Mouse (Mus musculus) ES-E14 (cell line): ENCODE measurements around the gene Neil3. TPM values are rescaled to one million over a fixed set of nuclear protein-coding genes. Genes with fewer than 3 reads are reported as not detected.

Experiments
- DNase-seq: peaks from one replicate; pipeline ENCODE4 v3.0.0-alpha.2; 2013; ENCODE audit warnings: low read depth, low spot score
- H3K27ac ChIP-seq: 2 replicates; pipeline ENCODE4 v1.5.1; 2012; ENCODE audit warnings: low read depth, mild to moderate bottlenecking, low read length, moderate library complexity, mixed read lengths; ENCODE audit not compliant: poor library complexity, insufficient read depth, severe bottlenecking
- H3K36me3 ChIP-seq: 2 replicates; pipeline ENCODE4 v1.6.1; 2012; ENCODE audit warnings: mild to moderate bottlenecking, low read length, moderate library complexity, mixed read lengths; ENCODE audit not compliant: control insufficient read depth, poor library complexity, insufficient read depth, severe bottlenecking
- H3K4me1 ChIP-seq, 2 experiments: fragments of 150-350 bp in 1 of 2; sonication (generic) in 1 of 2; 2 replicates each; pipeline ENCODE4 v1.6.1; 2012; ENCODE audit warnings: low read length in 2 of 2, mild to moderate bottlenecking in 1 of 2, mixed read lengths in 1 of 2; ENCODE audit not compliant: control insufficient read depth in 2 of 2, insufficient read depth in 2 of 2, poor library complexity in 1 of 2
- H3K4me3 ChIP-seq, 2 experiments: fragments of 150-350 bp in 1 of 2; sonication (generic) in 1 of 2; 2 replicates each; pipeline ENCODE4 v1.5.1; 2012; ENCODE audit warnings: low read length in 2 of 2, low read depth in 1 of 2, mild to moderate bottlenecking in 1 of 2, mixed read lengths in 1 of 2; ENCODE audit not compliant: insufficient read depth in 1 of 2, poor library complexity in 1 of 2, severe bottlenecking in 1 of 2
- H3K9ac ChIP-seq: 2 replicates; pipeline ENCODE4 v1.6.1; 2012; ENCODE audit warnings: low read depth, mild to moderate bottlenecking, low read length, mixed read lengths; ENCODE audit not compliant: poor library complexity, insufficient read depth, severe bottlenecking
- H3K9me3 ChIP-seq: fragments of 150-350 bp; sonication (generic); 2 replicates; pipeline ENCODE4 v1.6.1; 2012; ENCODE audit warnings: low read depth, mild to moderate bottlenecking, low read length; ENCODE audit not compliant: control insufficient read depth, insufficient read depth
- CHD2 ChIP-seq: IDR thresholded peaks from 2 replicates; pipeline ENCODE4 v1.6.1; 2014; ENCODE audit warnings: mild to moderate bottlenecking, low read depth, low read length, inconsistent platforms
- HCFC1 ChIP-seq: IDR thresholded peaks from 2 replicates; pipeline ENCODE4 v1.6.1; 2012; ENCODE audit warnings: low read length, inconsistent platforms, borderline replicate concordance; ENCODE audit not compliant: insufficient read depth
- MAFK ChIP-seq: IDR thresholded peaks from 2 replicates; pipeline ENCODE4 v1.6.1; 2014; ENCODE audit warnings: mild to moderate bottlenecking, low read depth, low read length, inconsistent platforms; ENCODE audit not compliant: insufficient read depth
- ZC3H11A ChIP-seq: IDR thresholded peaks from 2 replicates; pipeline ENCODE4 v1.6.1; 2012; ENCODE audit warnings: low read depth, mild to moderate bottlenecking, inconsistent platforms, low read length, borderline replicate concordance
- ZNF384 ChIP-seq: IDR thresholded peaks from 2 replicates; pipeline ENCODE4 v1.6.1; 2012; ENCODE audit warnings: low read depth, low read length, inconsistent platforms
- in situ Hi-C, 2 experiments: fragments of 600-800 bp; cut with MboI; formaldehyde crosslinking; loops; one replicate each; pipeline ENCODE4 v1.15.1; 2025; ENCODE audit warnings: low sequenced_read_pairs in 2 of 2, inconsistent platforms in 1 of 2; ENCODE audit not compliant: unreplicated experiment in 2 of 2
- total RNA-seq: library from RNA; depleted of rRNA; stranded (reverse); fragments of 300-350 nt; gene quantifications from 2 replicates; pipeline ENCODE4 v1.2.3, GENCODE M21; 2012

The Neil3 gene
- total RNA-seq, 1 experiment: 4.0 TPM

DNA sequence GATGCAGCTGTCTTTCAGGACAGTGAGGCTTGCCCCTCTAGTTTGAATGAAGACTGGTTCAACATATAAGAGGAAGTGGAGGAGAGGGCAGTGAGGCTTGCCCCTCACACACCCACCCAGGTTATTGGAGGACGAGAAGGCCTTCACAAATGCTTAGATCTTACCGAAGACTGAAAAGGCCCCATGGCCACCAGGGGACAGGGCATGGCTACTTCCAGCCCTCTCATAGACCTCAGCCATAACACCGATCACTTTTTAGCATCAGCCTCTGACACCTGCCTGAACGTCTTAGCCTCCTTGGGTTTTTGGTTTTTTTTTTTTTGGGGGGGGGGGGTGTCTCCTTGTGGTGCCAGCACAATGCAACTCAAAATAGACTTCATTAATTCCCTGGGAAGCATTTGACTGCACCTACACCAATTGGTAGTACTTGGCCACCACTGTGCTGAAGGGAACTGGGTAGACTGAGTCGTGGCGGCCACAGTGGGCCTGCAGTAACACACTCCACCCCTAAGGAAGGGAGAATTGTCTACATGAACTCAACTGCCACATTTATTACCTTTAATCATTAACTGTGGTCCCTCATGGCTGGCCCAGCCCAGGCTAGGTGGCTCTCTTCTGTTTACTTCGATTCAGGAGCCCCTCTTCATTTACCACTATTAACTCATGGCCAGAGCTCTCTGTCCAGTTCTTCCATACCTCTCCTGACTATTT, 25.1 kb downstream of the Neil3 start:
- no peak overlapping the region for H3K4me3 ChIP-seq
- no peak overlapping the region for H3K9ac ChIP-seq
- H3K36me3 ChIP-seq: no peaks in the 10 kb centered on the region
- H3K4me1 ChIP-seq: no peaks in the 10 kb centered on the region
- in situ Hi-C loops: no loop called here
- no peak for DNase-seq
- TF ChIP-seq CHD2 (no peak), HCFC1 (no peak), ZNF384 (no peak), ZC3H11A (no peak), MAFK (no peak)
- no peaks in the 10 kb centered on the region for H3K9me3 ChIP-seq
- no peak overlapping the region for H3K27ac ChIP-seq

DNA sequence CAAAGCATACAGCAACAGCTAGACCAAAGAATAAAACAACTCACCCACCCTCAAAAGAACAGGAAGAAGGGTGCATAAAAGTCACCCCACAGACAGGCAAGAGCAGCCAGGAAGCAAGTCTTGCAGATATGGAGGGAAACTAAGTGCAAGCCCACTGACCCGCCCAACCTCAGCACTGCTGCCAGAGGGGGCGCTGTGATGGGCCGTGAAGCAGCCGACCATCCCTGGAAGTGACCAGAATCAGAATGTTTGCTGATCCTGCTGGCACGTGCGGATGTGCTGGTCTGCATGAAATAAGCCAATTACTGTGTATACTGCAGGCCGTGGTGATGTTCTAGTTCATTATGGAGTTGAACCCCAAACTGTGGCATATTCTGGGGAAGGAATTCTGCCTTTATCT, 26.6 kb downstream of the Neil3 start:
- in situ Hi-C loops: no loop called here
- Histone ChIP-seq H3K4me3 (no peak overlapping the region), H3K4me1 (no peaks in the 10 kb centered on the region), H3K9ac (no peak overlapping the region), H3K27ac (no peak overlapping the region), H3K9me3 (no peaks in the 10 kb centered on the region), H3K36me3 (no peaks in the 10 kb centered on the region)
- peak; percentile 13 for DNase-seq
- TF ChIP-seq MAFK (no peak), ZC3H11A (no peak), CHD2 (no peak), HCFC1 (no peak), ZNF384 (no peak)

- DNase-seq: peak; percentile 13
- Histone ChIP-seq H3K36me3 (no peaks in the 10 kb centered on the region), H3K4me3 (no peak overlapping the region), H3K9me3 (no peaks in the 10 kb centered on the region), H3K9ac (no peak overlapping the region), H3K27ac (no peak overlapping the region), H3K4me1 (no peaks in the 10 kb centered on the region)
- TF ChIP-seq ZNF384 (no peak), ZC3H11A (peak; percentile 29; the same call in 1 of the 2 replicates)
- in situ Hi-C loops: no loop called here
These were observed 31.8 kb downstream of the Neil3 start for GRCm38 (mm10) chr8:53607040-53607439.

GRCm38 (mm10) chr8:53604906-53605305, 34.0 kb downstream of the Neil3 start:
- in situ Hi-C loops: no loop called here
- Histone ChIP-seq H3K9me3 (no peaks in the 10 kb centered on the region), H3K9ac (no peak overlapping the region), H3K27ac (no peak overlapping the region), H3K4me3 (no peak overlapping the region), H3K4me1 (no peaks in the 10 kb centered on the region), H3K36me3 (no peaks in the 10 kb centered on the region)
- TF ChIP-seq CHD2: no peak
- no peak for DNase-seq

- in situ Hi-C loops: no loop called here
- Histone ChIP-seq H3K4me3 (no peak overlapping the region), H3K4me1 (no peaks in the 10 kb centered on the region), H3K27ac (no peak overlapping the region), H3K9me3 (no peaks in the 10 kb centered on the region), H3K9ac (no peak overlapping the region), H3K36me3 (no peaks in the 10 kb centered on the region)
- no peak for DNase-seq
- TF ChIP-seq HCFC1: no peak
- TF ChIP-seq ZC3H11A: no peak
- no peak for TF ChIP-seq CHD2
- TF ChIP-seq MAFK: no peak
- no peak for TF ChIP-seq ZNF384
These were observed 35.2 kb downstream of the Neil3 start for GRCm38 (mm10) chr8:53603672-53604071.
